Mouse (Mus musculus) bone marrow, adult 2 months (tissue): ENCODE measurements at regions not wholly inside any gene's neighbourhood (a gene's known extent, or its start where the extent isn't known, plus 50 kb on each side); places are given as distances from the start of the nearest gene placed in this dataset.

ENCODE experiments used
- H3K27ac ChIP-seq: fragments of 200-500 bp; 2 replicates; pipeline ENCODE4 v1.5.1; 2012; ENCODE audit warnings: low read depth, mild to moderate bottlenecking, control low read depth, inconsistent platforms, low read length; ENCODE audit not compliant: control insufficient read depth, poor library complexity, insufficient read depth
- H3K4me1 ChIP-seq: fragments of 200-500 bp; 2 replicates; pipeline ENCODE4 v1.6.1; 2011; ENCODE audit warnings: low read length; ENCODE audit not compliant: control insufficient read depth, insufficient read depth
- H3K4me3 ChIP-seq: fragments of 200-500 bp; replicated peaks from 2 replicates; pipeline ENCODE3; 2011; ENCODE audit warnings: mild to moderate bottlenecking, low read depth, low read length, control low read depth; ENCODE audit not compliant: control insufficient read depth
- CTCF ChIP-seq: fragments of 200-500 bp; IDR thresholded peaks from 2 replicates; pipeline ENCODE4 v1.5.1; 2011; ENCODE audit warnings: low read length, control low read depth; ENCODE audit not compliant: control insufficient read depth, insufficient read depth
- POLR2A ChIP-seq: fragments of 200-500 bp; IDR thresholded peaks from 2 replicates; pipeline ENCODE4 v1.6.1; 2011; ENCODE audit warnings: low read depth, mild to moderate bottlenecking, control low read depth, low read length, borderline replicate concordance; ENCODE audit not compliant: control insufficient read depth
- WGBS: fragments of 180-500 bp; shearing (Covaris S2); methylation state at CpG from one replicate; pipeline ENCODE4 v1.1.7; 2018; 5-methylcytosine and 5-hydroxymethylcytosine counted together

DNA sequence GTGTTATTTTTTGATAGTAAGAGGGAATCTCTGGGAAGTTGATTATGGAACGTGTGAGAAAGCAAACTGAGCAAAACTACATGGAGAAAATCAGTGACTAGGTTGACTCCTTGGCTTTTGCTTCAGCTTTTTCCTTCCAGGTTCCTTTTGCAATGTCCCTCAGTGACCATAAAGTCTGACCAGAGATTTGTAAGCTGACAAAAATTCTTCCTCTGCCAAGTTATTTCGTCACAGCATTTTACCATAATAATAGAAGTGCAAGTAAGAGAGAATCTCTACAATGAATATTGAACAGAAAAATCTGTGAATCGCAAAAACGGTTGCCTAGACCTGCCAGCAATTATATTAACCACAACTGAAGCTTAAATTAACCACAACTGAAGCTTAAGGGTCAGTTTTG is 479.3 kb downstream of the Kcnj2 start:
- no peak overlapping the region for H3K27ac ChIP-seq
- H3K4me3 ChIP-seq, result no peak overlapping the region
- WGBS, result 74% methylated on average over 4 of the region's 4 CpGs
- H3K4me1 ChIP-seq, result no peaks in the 10 kb centered on the region
- TF ChIP-seq POLR2A (no peak), CTCF (no peak)

DNA sequence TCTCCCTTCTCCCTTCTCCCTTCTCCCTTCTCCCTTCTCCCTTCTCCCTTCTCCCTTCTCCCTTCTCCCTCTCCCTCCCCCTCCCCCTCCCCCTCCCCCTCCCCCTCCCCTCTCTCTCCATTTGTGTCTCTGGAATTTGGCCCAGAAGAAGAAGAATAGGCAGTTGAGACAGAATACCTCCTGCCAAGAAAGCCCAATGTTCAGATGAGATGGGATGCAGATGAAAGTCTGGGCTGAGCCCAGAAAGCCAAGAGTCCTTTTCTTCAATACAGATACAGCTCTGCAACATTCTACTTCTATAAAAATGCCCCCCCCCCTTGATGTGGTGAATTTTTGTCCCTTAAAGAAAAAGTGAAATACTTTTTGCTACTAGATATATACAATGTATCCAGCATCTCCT is 489.2 kb downstream of the Kcnj2 start:
- no peak overlapping the region for H3K27ac ChIP-seq
- TF ChIP-seq POLR2A (no peak), CTCF (no peak)
- H3K4me3 ChIP-seq, result no peak overlapping the region
- H3K4me1 ChIP-seq, result no peaks in the 10 kb centered on the region

DNA sequence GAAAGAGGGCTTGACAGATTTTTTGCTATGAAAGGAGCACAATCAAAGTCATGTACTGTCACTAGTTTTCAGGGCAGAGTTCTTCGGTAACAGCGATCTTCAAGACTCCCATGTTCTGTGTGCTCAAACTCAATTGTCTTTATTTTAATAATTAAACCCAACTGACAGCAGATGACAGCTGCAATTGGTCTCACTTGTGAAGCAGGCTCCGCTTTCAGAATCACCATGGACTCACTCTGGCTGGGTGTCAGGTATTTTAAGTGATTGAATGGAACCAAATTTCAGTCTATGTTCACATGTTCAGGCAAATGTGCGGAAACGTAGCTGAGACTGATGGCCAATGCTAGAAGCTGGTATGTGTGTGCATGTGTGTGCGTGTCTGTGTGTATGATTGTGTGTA is 489.7 kb downstream of the Kcnj2 start:
- no peak overlapping the region for H3K4me3 ChIP-seq
- no peak overlapping the region for H3K27ac ChIP-seq
- H3K4me1 ChIP-seq, result no peaks in the 10 kb centered on the region
- no peak for TF ChIP-seq CTCF
- no peak for TF ChIP-seq POLR2A
- 87% methylated on average over 6 of the region's 6 CpGs for WGBS

DNA sequence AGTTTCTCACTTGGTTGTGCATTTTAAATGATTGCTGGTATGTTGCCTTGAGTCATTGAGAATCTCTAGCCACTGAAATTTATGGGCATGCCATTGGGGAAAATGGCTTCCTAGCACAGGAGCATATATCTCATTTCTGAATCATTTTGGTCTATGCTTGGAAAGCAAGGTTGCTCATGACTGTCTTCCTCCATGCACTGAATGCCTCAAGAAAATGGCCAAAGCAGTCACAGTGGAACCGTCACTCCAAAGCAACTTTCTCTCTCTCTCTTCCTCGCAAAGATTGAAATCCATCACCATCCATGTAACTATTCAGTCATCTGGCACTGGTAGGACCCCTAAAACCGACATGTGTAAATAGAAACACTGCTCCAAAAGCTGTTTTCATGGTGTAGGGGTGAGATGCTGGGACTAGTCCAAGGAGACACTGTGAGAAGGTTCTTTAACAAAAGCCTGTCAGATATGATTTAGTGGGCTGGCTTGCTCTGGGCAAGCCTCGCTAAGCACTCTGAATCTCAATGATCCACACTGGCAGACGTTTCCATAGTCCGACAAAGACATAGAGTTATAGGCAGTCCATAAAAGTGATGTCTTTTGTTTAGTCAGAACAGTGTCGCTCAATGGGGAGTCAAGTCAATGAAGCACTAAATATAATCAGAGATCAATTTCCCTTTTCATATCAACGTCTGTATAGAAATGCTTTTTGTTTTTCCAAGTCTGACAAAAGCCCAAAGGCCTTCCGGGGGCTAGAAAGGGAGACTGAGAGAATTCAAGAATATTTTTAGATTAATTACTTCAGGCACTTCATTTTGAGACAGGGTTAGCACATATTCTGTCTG is 492.6 kb downstream of the Kcnj2 start:
- WGBS, result 76% methylated on average over 9 of the region's 9 CpGs
- no peak overlapping the region for H3K4me3 ChIP-seq
- no peaks in the 10 kb centered on the region for H3K4me1 ChIP-seq
- TF ChIP-seq CTCF, result no peak
- no peak for TF ChIP-seq POLR2A
- H3K27ac ChIP-seq, result no peak overlapping the region

DNA sequence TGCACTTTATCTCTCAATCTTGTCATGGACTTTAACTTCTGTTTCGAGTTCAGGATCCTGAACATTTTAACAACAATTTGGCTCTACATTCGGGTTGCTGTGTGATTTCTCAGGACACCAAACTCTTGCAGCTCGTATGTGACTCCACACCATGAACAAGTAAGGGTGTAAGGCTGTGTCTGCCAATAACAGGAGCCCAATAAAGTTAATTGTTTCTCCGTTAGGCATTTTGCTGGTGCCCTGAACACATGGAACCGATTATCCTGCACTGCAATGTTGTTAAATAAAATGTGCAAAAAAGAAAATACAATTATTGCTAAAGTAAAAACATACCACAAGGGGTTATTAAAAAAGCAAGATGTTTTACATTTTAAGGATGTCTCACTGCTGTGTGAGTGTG is 497.2 kb downstream of the Kcnj2 start:
- Histone ChIP-seq H3K27ac (no peak overlapping the region), H3K4me1 (no peaks in the 10 kb centered on the region), H3K4me3 (no peak overlapping the region)
- WGBS, result 64% methylated on average over 5 of the region's 5 CpGs
- no peak for TF ChIP-seq POLR2A
- TF ChIP-seq CTCF, result no peak

DNA sequence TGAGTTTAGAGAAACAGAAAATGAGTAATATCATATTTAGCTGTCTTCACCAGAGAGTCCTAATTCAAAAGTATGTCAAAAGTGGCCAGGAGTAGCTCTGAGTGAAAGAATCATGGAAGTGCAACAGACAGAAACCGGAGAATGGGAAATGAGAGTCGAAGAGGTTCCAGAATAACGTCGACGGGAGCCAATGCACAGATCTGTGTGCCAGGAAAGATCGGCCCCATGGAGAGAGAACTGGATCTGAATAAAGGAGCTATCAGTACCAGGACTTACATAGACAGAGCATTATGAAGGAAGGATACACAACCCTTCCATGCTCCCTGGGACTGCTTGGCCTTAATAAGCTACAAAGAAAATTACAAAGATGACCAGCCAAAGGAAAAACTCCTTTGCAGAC is 502.1 kb downstream of the Kcnj2 start:
- no peaks in the 10 kb centered on the region for H3K4me1 ChIP-seq
- H3K4me3 ChIP-seq, result no peak overlapping the region
- no peak for TF ChIP-seq POLR2A
- no peak for TF ChIP-seq CTCF
- H3K27ac ChIP-seq, result no peak overlapping the region
- 87% methylated on average over 6 of the region's 6 CpGs for WGBS

DNA sequence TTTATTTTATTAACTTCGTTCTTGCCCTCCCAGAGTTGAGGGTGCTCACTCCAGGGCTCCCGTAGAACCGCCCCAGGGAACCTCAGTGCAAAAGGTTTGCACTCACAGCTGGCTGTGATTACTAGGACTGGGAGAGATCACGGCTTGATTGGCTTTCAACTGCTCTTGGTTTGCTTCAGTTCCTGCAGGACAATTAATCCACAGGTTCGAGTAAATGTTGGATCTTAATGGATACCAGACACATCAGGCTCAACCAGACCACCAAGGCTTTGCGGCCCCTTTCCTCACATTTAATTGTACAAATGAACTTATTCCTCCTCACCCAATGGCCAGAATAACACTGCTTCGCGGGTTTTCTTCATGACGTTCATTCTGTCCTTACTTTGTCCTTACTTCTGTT is 502.9 kb downstream of the Kcnj2 start:
- Histone ChIP-seq H3K4me1 (no peaks in the 10 kb centered on the region), H3K4me3 (no peak overlapping the region), H3K27ac (no peak overlapping the region)
- TF ChIP-seq POLR2A, result no peak
- TF ChIP-seq CTCF, result no peak
- WGBS, result 80% methylated on average over 9 of the region's 9 CpGs

DNA sequence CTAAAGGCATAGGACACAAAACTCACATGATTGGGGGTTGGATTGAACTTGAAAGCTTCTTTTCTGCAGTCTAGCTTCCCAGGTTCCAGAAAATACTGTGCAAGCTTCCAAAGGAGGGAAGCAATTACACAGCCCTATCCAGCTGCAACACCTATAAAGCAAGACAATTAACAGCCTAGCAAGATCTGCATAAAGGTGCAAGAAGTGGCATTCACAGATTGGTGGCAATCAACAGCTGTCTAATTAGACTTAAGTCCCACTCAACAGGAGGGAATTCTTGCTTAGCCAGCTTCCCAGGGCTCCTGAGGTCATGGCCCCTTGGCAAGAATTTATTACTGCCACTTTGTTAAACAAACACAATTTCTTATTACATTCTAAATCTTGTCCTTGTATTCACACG is 511.9 kb downstream of the Kcnj2 start:
- TF ChIP-seq CTCF, result no peak
- TF ChIP-seq POLR2A, result no peak
- Histone ChIP-seq H3K27ac (no peak overlapping the region), H3K4me3 (no peak overlapping the region), H3K4me1 (no peaks in the 10 kb centered on the region)
- 75% methylated on average over 1 of the region's 1 CpGs for WGBS

DNA sequence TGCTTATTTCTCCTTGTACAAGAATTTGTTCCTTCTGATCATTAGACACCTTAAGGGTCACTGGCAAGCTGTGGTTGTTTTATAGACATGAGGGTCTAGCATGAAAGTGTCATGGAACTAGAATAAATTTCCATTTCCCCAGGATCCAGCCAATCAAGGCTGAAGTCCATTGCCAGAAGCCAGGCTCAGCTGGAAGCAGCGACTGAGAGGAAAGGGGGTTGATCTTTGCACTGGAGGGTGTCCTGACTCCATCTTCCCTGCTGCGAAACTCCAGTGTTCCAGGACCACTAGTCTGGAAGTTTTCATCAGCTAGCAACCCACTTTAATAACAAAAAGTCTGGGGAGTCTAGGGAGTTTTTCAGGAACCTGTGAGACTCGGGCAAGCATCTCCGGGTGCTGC is 517.0 kb downstream of the Kcnj2 start:
- no peak overlapping the region for H3K27ac ChIP-seq
- no peak overlapping the region for H3K4me3 ChIP-seq
- H3K4me1 ChIP-seq, result no peaks in the 10 kb centered on the region
- WGBS, result 73% methylated on average over 4 of the region's 4 CpGs
- TF ChIP-seq CTCF (no peak), POLR2A (no peak)
